Mouse (Mus musculus): ENCODE measurements around the gene Eepd1.

DNA sequence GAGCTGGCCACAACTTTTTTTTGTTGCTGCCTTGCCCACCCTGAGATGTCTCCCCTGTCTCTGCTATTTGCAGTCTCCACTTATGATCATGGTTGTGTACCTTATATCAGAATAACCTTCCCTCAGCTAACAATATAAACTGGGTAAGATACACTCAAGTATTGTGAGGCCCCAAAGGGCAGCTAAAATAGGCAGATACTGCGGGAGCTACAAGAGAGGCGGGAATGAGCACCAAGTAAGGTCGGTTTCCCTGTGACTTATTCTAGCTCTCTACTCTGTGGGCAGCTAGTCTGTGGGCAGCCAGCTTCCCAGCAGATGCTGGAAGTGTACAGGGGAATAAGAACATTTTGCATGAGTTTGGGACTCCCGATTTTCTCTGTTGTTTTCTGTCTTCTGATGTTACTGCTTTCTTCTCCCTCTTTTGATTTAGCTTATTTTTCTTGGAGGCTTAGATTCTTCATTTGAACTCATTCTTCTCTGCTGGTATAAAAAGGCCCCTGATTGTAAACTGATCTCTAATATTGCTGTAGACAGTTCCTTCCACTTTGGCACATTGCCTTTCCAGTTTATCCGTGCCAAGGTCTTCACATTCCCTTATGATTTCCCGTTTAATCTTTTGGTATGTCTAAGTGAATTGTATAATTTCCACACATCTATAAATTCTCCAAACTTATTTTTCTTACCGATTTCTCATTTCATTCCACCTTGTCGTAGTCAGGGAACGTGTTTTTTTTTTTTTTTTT is 78.8 kb downstream of the Eepd1 start:
- TF ChIP-seq CTCF (IDR thresholded peaks at IDR 0.05; ENCODE audit: low read depth, low read length), result no peak
- no peak for TF ChIP-seq TAL1 (conservative IDR thresholded peaks at IDR 0.05; ENCODE audit: low read depth, low read length)
- TF ChIP-seq POLR2AphosphoS5 (IDR thresholded peaks at IDR 0.05; ENCODE audit: insufficient replicate concordance, low read depth, low read length), result no peak
- TF ChIP-seq GATA1 (IDR thresholded peaks at IDR 0.05; ENCODE audit: borderline replicate concordance, low read length), result no peak
